Mouse (Mus musculus) granulocyte monocyte progenitor cell, adult 5-6 weeks (primary cell): Measurements from ENCODE around the gene Oasl2. TPM values are rescaled to one million over a fixed set of nuclear protein-coding genes. Genes with fewer than 3 reads are reported as not detected.

ENCODE experiments used
- ATAC-seq: replicated peaks from 2 replicates; pipeline ENCODE4 v1.8.0; 2016; ENCODE audit warnings: mild to moderate bottlenecking, moderate TSS enrichment, inconsistent platforms; ENCODE audit not compliant: poor library complexity, severe bottlenecking
- total RNA-seq, 2 experiments: library from RNA; stranded (forward) in 1 of 2; stranded (reverse) in 1 of 2; fragments of 200-712, 200-1000 nt in 1 of 2; fragments of >200 nt in 1 of 2; fragmentation: Nextera tagmentation in 1 of 2; gene quantifications; 2 replicates each; pipeline ENCODE4 v1.2.3; 2014 to 2017

Oasl2 gene
- total RNA-seq, 2 experiments from 2014 or later: 6.7 to 7.6 TPM

DNA sequence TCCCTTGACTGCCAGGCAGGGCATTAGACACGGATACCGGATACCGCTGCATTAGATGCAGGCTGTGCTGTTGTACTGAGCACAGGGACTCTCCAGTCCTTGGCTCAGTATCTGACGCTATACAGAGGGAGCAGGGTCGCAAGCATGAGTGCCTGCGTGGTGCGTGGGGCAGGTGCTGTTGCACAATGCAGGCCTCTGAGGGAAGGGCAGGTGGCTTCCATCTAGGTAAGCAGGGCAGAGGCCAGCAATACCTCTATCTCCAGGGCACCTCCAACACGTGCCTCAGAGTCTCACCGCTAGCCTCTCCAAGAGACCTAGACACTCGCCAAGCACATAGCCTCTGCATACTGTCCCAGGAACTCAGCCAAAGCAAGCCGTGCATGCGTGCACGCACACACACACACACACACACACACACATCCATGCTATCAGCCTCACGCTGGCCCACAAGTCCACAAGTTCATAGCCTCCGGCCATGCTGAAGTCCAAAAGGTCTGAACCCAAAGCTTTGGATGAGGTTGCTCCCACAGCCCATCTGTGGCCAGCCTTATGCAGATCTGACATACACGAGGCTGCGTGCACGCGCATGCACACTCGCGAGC, 54.6 kb downstream of the Oasl2 start:
- ATAC-seq: no peak

DNA sequence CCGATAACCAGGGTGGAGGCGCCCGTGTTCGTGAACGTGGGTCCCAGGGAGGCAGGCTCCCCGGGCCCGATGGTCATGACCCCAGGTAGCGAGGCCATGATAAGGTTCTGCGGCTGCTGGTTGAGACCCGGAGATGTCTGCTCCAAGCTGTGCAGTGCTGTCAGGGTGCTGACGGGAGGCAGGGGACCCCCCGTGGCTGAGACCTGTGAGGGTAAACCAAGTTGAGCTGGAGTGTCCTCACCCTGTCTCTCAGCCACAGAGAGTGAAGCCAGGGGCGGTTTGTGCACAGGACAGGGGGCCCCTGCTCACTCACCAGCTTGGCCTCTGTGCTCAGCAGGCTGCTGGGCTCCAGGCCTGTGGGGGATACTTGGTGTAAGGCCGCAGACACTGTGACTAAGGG, 56.6 kb downstream of the Oasl2 start:
- ATAC-seq: no peak

DNA sequence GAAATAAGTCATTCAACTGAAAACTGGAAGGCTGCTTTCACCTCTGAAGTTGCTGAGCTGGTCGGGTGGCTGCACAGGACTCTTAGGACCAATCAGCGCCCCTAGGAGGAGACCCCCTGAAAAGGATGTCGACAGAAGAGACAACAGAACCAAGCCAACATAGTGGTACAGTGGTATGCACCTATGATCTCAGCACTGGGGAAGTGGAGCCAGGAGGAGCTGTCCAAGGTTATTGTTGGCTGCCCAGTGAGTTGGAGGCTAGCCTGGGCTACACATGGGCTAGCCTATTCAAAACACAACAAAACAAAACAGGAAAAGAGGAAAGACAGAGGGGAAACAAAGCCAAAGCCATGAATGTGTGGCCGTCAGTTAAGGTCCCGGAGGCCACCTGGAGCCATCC, 61.3 kb downstream of the Oasl2 start:
- ATAC-seq: no peak

Other genes starting within 250 kb of the Oasl2 start
- gene Trpv4, start 238.5 kb upstream of the Oasl2 start, total RNA-seq (2014; fragmentation: Nextera tagmentation): 0.43 and 4.2 TPM in 2 replicates
- 0.26 and 0.82 TPM in 2 replicates for gene Trpv4, start 238.5 kb upstream of the Oasl2 start, total RNA-seq (2017)
- gene Gltp, start 206.0 kb upstream of the Oasl2 start, total RNA-seq (2014; fragmentation: Nextera tagmentation): 85.6 and 87.2 TPM in 2 replicates
- gene Gltp, start 206.0 kb upstream of the Oasl2 start, total RNA-seq (2017): 21.8 and 30.8 TPM in 2 replicates
- 6.0 and 25.2 TPM in 2 replicates for gene Tchp, start 189.2 kb upstream of the Oasl2 start, total RNA-seq (2014; fragmentation: Nextera tagmentation)
- gene Tchp, start 189.2 kb upstream of the Oasl2 start, total RNA-seq (2017): 9.8 and 12.6 TPM in 2 replicates
- gene Ankrd13a, start 122.3 kb upstream of the Oasl2 start, total RNA-seq (2014; fragmentation: Nextera tagmentation): 271 and 278 TPM in 2 replicates
- gene Ankrd13a, start 122.3 kb upstream of the Oasl2 start, total RNA-seq (2017): 310 and 331 TPM in 2 replicates
- 113 and 128 TPM in 2 replicates for gene Git2, start 121.4 kb upstream of the Oasl2 start, total RNA-seq (2014; fragmentation: Nextera tagmentation)
- 77.9 and 117 TPM in 2 replicates for gene Git2, start 121.4 kb upstream of the Oasl2 start, total RNA-seq (2017)
- gene 1500011B03Rik, start 73.5 kb upstream of the Oasl2 start, total RNA-seq (2014; fragmentation: Nextera tagmentation): 44.4 and 76.8 TPM in 2 replicates
- 44.0 and 57.4 TPM in 2 replicates for gene 1500011B03Rik, start 73.5 kb upstream of the Oasl2 start, total RNA-seq (2017)
- gene 4930519G04Rik, start 43.3 kb upstream of the Oasl2 start, total RNA-seq (2014; fragmentation: Nextera tagmentation): 1.6 TPM in 1 of 2 replicates, not detected in the other
- not detected in 2 replicates for gene 4930519G04Rik, start 43.3 kb upstream of the Oasl2 start, total RNA-seq (2017)
- gene Gm9936, start 38.3 kb upstream of the Oasl2 start, total RNA-seq (2014; fragmentation: Nextera tagmentation): not detected in 2 replicates
- gene Gm9936, start 38.3 kb upstream of the Oasl2 start, total RNA-seq (2017): not detected in 2 replicates
- gene Oasl1, start 26.3 kb downstream of the Oasl2 start, total RNA-seq (2014; fragmentation: Nextera tagmentation): 5.2 and 5.4 TPM in 2 replicates
- gene Oasl1, start 26.3 kb downstream of the Oasl2 start, total RNA-seq (2017): 0.73 and 1.8 TPM in 2 replicates
- gene 2210016L21Rik, start 45.2 kb downstream of the Oasl2 start, total RNA-seq (2014; fragmentation: Nextera tagmentation): 9.0 and 12.3 TPM in 2 replicates
- 10.7 and 14.2 TPM in 2 replicates for gene 2210016L21Rik, start 45.2 kb downstream of the Oasl2 start, total RNA-seq (2017)
- not detected in 2 replicates for gene Hnf1a, start 74.2 kb downstream of the Oasl2 start, total RNA-seq (2014; fragmentation: Nextera tagmentation)
- not detected in 2 replicates for gene Hnf1a, start 74.2 kb downstream of the Oasl2 start, total RNA-seq (2017)
- 42.8 and 43.9 TPM in 2 replicates for gene Sppl3, start 114.2 kb downstream of the Oasl2 start, total RNA-seq (2014; fragmentation: Nextera tagmentation)
- gene Sppl3, start 114.2 kb downstream of the Oasl2 start, total RNA-seq (2017): 21.7 and 26.5 TPM in 2 replicates
- not detected in 2 replicates for gene Gm10401, start 201.4 kb downstream of the Oasl2 start, total RNA-seq (2014; fragmentation: Nextera tagmentation)
- 0.26 TPM in 1 of 2 replicates, not detected in the other for gene Gm10401, start 201.4 kb downstream of the Oasl2 start, total RNA-seq (2017)
- gene Acads, start 222.4 kb downstream of the Oasl2 start, total RNA-seq (2014; fragmentation: Nextera tagmentation): 32.0 and 59.2 TPM in 2 replicates
- 24.3 and 27.6 TPM in 2 replicates for gene Acads, start 222.4 kb downstream of the Oasl2 start, total RNA-seq (2017)
- gene Unc119b, start 238.0 kb downstream of the Oasl2 start, total RNA-seq (2014; fragmentation: Nextera tagmentation): 12.5 and 16.4 TPM in 2 replicates
- gene Unc119b, start 238.0 kb downstream of the Oasl2 start, total RNA-seq (2017): 8.1 and 10.3 TPM in 2 replicates